In genomic region chr2:166720416-166720815, GRCm38 (mm10) we compare ENCODE assay signal across 23 mouse cellular contexts. TPM values are rescaled to one million over a fixed set of nuclear protein-coding genes. Genes with fewer than 3 reads are reported as not detected.
DNase-seq lines count a peak whose midpoint lies in the region; ATAC-seq and TF ChIP-seq lines count a peak whose summit lies in the region.
"Had no signal": no experiment of that assay in that cellular context is flagged by ENCODE, and none has a peak within 500 bp of the region (broad histone marks: within the 10 kb centered on the region; RNA-seq: fewer than 3 reads in every experiment).

No protein-coding gene starts in this region.

- peaks cover 27% of the 10 kb centered on the region for H3K4me1 ChIP-seq in thymus, adult 2 months (replicated peaks; ENCODE audit: control insufficient read depth, insufficient read depth, low read length)
- no peaks in the 10 kb centered on the region for H3K4me1 ChIP-seq in midbrain, embryonic 13.5 days (replicated peaks)
- no peaks in the 10 kb centered on the region for H3K4me1 ChIP-seq in hindbrain, embryonic 14.5 days (replicated peaks; ENCODE audit: control insufficient read depth, insufficient read depth, low read length)
- H3K4me1 ChIP-seq: embryonic facial prominence, embryonic 12.5 days; forebrain, embryonic 12.5 days had no signal

- no peak overlapping the region for H3K9ac ChIP-seq in midbrain, embryonic 13.5 days (replicated peaks)
- no peak overlapping the region for H3K9ac ChIP-seq in hindbrain, embryonic 14.5 days
- H3K9ac ChIP-seq: embryonic facial prominence, embryonic 12.5 days; forebrain, embryonic 12.5 days had no signal

- H3K4me2 ChIP-seq in midbrain, embryonic 13.5 days (replicated peaks) = no peak overlapping the region
- H3K4me2 ChIP-seq in hindbrain, embryonic 14.5 days (replicated peaks) = no peak overlapping the region
- H3K4me2 ChIP-seq: embryonic facial prominence, embryonic 12.5 days; forebrain, embryonic 12.5 days had no signal

- no peak for TF ChIP-seq CTCF in thymus, adult 2 months (IDR thresholded peaks at IDR 0.05; ENCODE audit: borderline replicate concordance, control insufficient read depth, extremely low read depth, insufficient read depth, low read length, poor library complexity)

- no peak for TF ChIP-seq POLR2A in thymus, adult 2 months (IDR thresholded peaks at IDR 0.05; ENCODE audit: control insufficient read depth, extremely low read depth, insufficient read depth, low read length, poor library complexity)

- no peak for ATAC-seq in midbrain, embryonic 13.5 days
- ATAC-seq in hindbrain, embryonic 14.5 days (ENCODE audit: low FRiP score) = no peak
- ATAC-seq: forebrain, embryonic 14.5 days; forebrain, embryonic 16.5 days had no signal

- H3K36me3 ChIP-seq in thymus, adult 2 months (ENCODE audit: control insufficient read depth, insufficient read depth, low read length) = no peaks in the 10 kb centered on the region
- H3K36me3 ChIP-seq in midbrain, embryonic 13.5 days = no peaks in the 10 kb centered on the region
- H3K36me3 ChIP-seq in hindbrain, embryonic 14.5 days (replicated peaks; ENCODE audit: control insufficient read depth, insufficient read depth) = no peaks in the 10 kb centered on the region
- H3K36me3 ChIP-seq: embryonic facial prominence, embryonic 12.5 days; forebrain, embryonic 10.5 days; forebrain, embryonic 12.5 days had no signal

- H3K9me3 ChIP-seq in midbrain, embryonic 13.5 days = no peaks in the 10 kb centered on the region
- H3K9me3 ChIP-seq in hindbrain, embryonic 14.5 days (ENCODE audit: control insufficient read depth, low read length) = no peaks in the 10 kb centered on the region
- H3K9me3 ChIP-seq: embryonic facial prominence, embryonic 12.5 days; forebrain, embryonic 10.5 days; forebrain, embryonic 12.5 days had no signal

- no peak overlapping the region for H3K4me3 ChIP-seq in thymus, adult 2 months (ENCODE audit: control insufficient read depth, insufficient read depth, low read length)
- no peak overlapping the region for H3K4me3 ChIP-seq in midbrain, embryonic 13.5 days (replicated peaks)
- H3K4me3 ChIP-seq in hindbrain, embryonic 14.5 days (replicated peaks; ENCODE audit: low read length) = no peak overlapping the region
- H3K4me3 ChIP-seq: embryonic facial prominence, embryonic 12.5 days; erythroblast, embryonic 14.5 days; forebrain, embryonic 10.5 days; forebrain, embryonic 12.5 days had no signal

- no peaks in the 10 kb centered on the region for H3K27me3 ChIP-seq in thymus, adult 2 months (ENCODE audit: control insufficient read depth, insufficient read depth, low read length)
- 0 out of 2 replicates have a peak, but pooled peaks cover 2% of the 10 kb centered on the region for H3K27me3 ChIP-seq in midbrain, embryonic 13.5 days
- H3K27me3 ChIP-seq in hindbrain, embryonic 14.5 days (ENCODE audit: control insufficient read depth, insufficient read depth, low read length) = no peaks in the 10 kb centered on the region
- H3K27me3 ChIP-seq: embryonic facial prominence, embryonic 12.5 days had no signal

- peak overlapping the region; percentile 79 for H3K27ac ChIP-seq in thymus, adult 2 months (ENCODE audit: control insufficient read depth, insufficient read depth, low read length)
- H3K27ac ChIP-seq in midbrain, embryonic 13.5 days = no peak overlapping the region
- H3K27ac ChIP-seq in hindbrain, embryonic 14.5 days = no peak overlapping the region
- H3K27ac ChIP-seq: embryonic facial prominence, embryonic 12.5 days; forebrain, embryonic 10.5 days; forebrain, embryonic 12.5 days had no signal

- 44% methylated on average over 3 of the region's 3 CpGs for WGBS in thymus, adult 2 months
- WGBS in midbrain, embryonic 13.5 days = 76% methylated on average over 3 of the region's 3 CpGs
- 74% methylated on average over 3 of the region's 3 CpGs for WGBS in hindbrain, embryonic 14.5 days

- DNase-seq in thymus, adult 2 months = no peak
- no peak for DNase-seq in thymus, adult 18-20 months
- peak; percentile 56 for DNase-seq in thymus, postnatal 14 days
- peak; percentile 30 to 33 for DNase-seq in thymus, postnatal 36 days
- DNase-seq in hindbrain, embryonic 14.5 days (ENCODE audit: low spot score) = no peak
- no peak for DNase-seq in layer of hippocampus, adult 8-10 months (ENCODE audit: low spot score in 2 of 2)
- DNase-seq: adrenal gland, adult 2 months; adrenal gland, postnatal 10 days; adrenal gland, postnatal 25 days; cerebellum, adult 11 months; cerebellum, adult 18-20 months; cerebellum, adult 8-10 months; cerebellum, adult 9-11 months; cerebellum, postnatal 14 days; cerebellum, postnatal 36 days; embryo, embryonic 11 days had no signal

RNA-seq across cellular contexts. Expression of gene Prex1, which starts 6.8 kb away (rescaled TPM):
- 264 and 297 TPM in 2 replicates for polyA plus RNA-seq in thymus, adult 2 months (2012; rRNA removed)
- polyA plus RNA-seq in midbrain, embryonic 13.5 days (2015; fragmentation: Nextera tagmentation; extraction: Ambion mirVana) = 17.7 and 21.1 TPM in 2 replicates
- 27.3 and 28.8 TPM in 2 replicates for polyA plus RNA-seq in hindbrain, embryonic 14.5 days (2014; fragmentation: Nextera tagmentation; extraction: Ambion mirVana)
- 10 to 100 TPM; 67.2 to 81.3 (median 74.2) TPM for total RNA-seq in layer of hippocampus, adult 8-10 months (2022)

Comparison
In these comparisons a context has a peak if more than half of its experiments do, and no peak if none do; other contexts are left out.
1. DNase-seq: peak in thymus, postnatal 14 days (single experiment) and thymus, postnatal 36 days (2 of 2); none in thymus, adult 2 months (single experiment), thymus, adult 18-20 months (0 of 2), hindbrain, embryonic 14.5 days (single experiment) and layer of hippocampus, adult 8-10 months (0 of 2).